Mouse (Mus musculus) cerebellum, adult 2 months (tissue): Measurements from ENCODE around the gene Caprin1. TPM values are rescaled to one million over a fixed set of nuclear protein-coding genes. Genes with fewer than 3 reads are reported as not detected.

Source experiments
- DNase-seq, 2 experiments: peaks; one replicate each; pipeline ENCODE4 v3.0.0; 2021
- H3K27ac ChIP-seq: fragments of 200-500 bp; 2 replicates; pipeline ENCODE4 v1.5.1; 2012; ENCODE audit warnings: low read length, control low read depth, inconsistent platforms; ENCODE audit not compliant: insufficient read depth
- H3K27me3 ChIP-seq: fragments of 200-500 bp; 2 replicates; pipeline ENCODE4 v1.6.1; 2012; ENCODE audit warnings: inconsistent platforms, mild to moderate bottlenecking, low read length, moderate library complexity; ENCODE audit not compliant: control insufficient read depth, insufficient read depth
- H3K4me1 ChIP-seq: fragments of 200-500 bp; 2 replicates; pipeline ENCODE4 v1.6.1; 2011; ENCODE audit warnings: low read length; ENCODE audit not compliant: control insufficient read depth, insufficient read depth
- H3K4me3 ChIP-seq: fragments of 200-500 bp; replicated peaks from 2 replicates; pipeline ENCODE3; 2011; ENCODE audit warnings: mild to moderate bottlenecking, low read depth, low read length, control low read depth; ENCODE audit not compliant: insufficient read depth
- CTCF ChIP-seq: fragments of 200-500 bp; IDR thresholded peaks from 2 replicates; pipeline ENCODE4 v1.5.1; 2011; ENCODE audit warnings: low read depth, mild to moderate bottlenecking, control low read depth, low read length, moderate library complexity, borderline replicate concordance; ENCODE audit not compliant: insufficient read depth
- POLR2A ChIP-seq: fragments of 200-500 bp; IDR thresholded peaks from 2 replicates; pipeline ENCODE4 v1.6.1; 2011; ENCODE audit warnings: low read length, control low read depth, borderline replicate concordance; ENCODE audit not compliant: insufficient read depth
- WGBS: fragments of 180-500 bp; shearing (Covaris S2); methylation state at CpG from one replicate; pipeline ENCODE4 v1.1.7; 2018; 5-methylcytosine and 5-hydroxymethylcytosine counted together
- polyA plus RNA-seq: library from polyadenylated mRNA; depleted of rRNA; stranded (reverse); fragments of >200 nt; gene quantifications from 2 replicates; pipeline ENCODE4 v1.2.3, GENCODE M21; 2012

Caprin1 gene
- polyA plus RNA-seq, 1 experiment, result 144 TPM

GRCm38 (mm10) chr2:103833816-103834445 is 36.5 kb upstream of the Caprin1 start:
- no peak overlapping the region for H3K27ac ChIP-seq
- DNase-seq, result no peak
- TF ChIP-seq CTCF (no peak), POLR2A (no peak)
- no peaks in the 10 kb centered on the region for H3K27me3 ChIP-seq
- H3K4me3 ChIP-seq, result no peak overlapping the region
- 67% methylated on average over 3 of the region's 3 CpGs for WGBS
- H3K4me1 ChIP-seq, result no peaks in the 10 kb centered on the region

GRCm38 (mm10) chr2:103832899-103833298 is 35.5 kb upstream of the Caprin1 start:
- WGBS, result 74% methylated on average over 5 of the region's 5 CpGs
- no peaks in the 10 kb centered on the region for H3K27me3 ChIP-seq
- TF ChIP-seq CTCF, result no peak
- no peak for TF ChIP-seq POLR2A
- H3K4me1 ChIP-seq, result no peaks in the 10 kb centered on the region
- no peak overlapping the region for H3K27ac ChIP-seq
- DNase-seq, result no peak
- no peak overlapping the region for H3K4me3 ChIP-seq

- no peak overlapping the region for H3K4me3 ChIP-seq
- no peaks in the 10 kb centered on the region for H3K27me3 ChIP-seq
- no peak overlapping the region for H3K27ac ChIP-seq
- no peak for TF ChIP-seq POLR2A
- TF ChIP-seq CTCF, result no peak
- DNase-seq, result no peak
- no peaks in the 10 kb centered on the region for H3K4me1 ChIP-seq
These were observed 31.5 kb upstream of the Caprin1 start for GRCm38 (mm10) chr2:103828900-103829299.

GRCm38 (mm10) chr2:103824916-103825315 is 27.5 kb upstream of the Caprin1 start:
- H3K27me3 ChIP-seq, result no peaks in the 10 kb centered on the region
- no peak for DNase-seq
- no peaks in the 10 kb centered on the region for H3K4me1 ChIP-seq
- H3K4me3 ChIP-seq, result no peak overlapping the region
- H3K27ac ChIP-seq, result no peak overlapping the region
- WGBS, result 92% methylated on average over 4 of the region's 4 CpGs
- no peak for TF ChIP-seq CTCF
- no peak for TF ChIP-seq POLR2A

GRCm38 (mm10) chr2:103822560-103822959 is 25.1 kb upstream of the Caprin1 start:
- no peak for DNase-seq
- 54% methylated on average over 7 of the region's 7 CpGs for whole genome bisulfite sequencing
- no peak overlapping the region for H3K4me3 ChIP-seq
- no peak overlapping the region for H3K27ac ChIP-seq
- H3K27me3 ChIP-seq, result no peaks in the 10 kb centered on the region
- TF ChIP-seq CTCF, result no peak
- no peak for TF ChIP-seq POLR2A
- no peaks in the 10 kb centered on the region for H3K4me1 ChIP-seq

GRCm38 (mm10) chr2:103817145-103817895 is 19.9 kb upstream of the Caprin1 start:
- WGBS, result 36% methylated on average over 6 of the region's 6 CpGs
- H3K27me3 ChIP-seq, result no peaks in the 10 kb centered on the region
- TF ChIP-seq POLR2A (no peak), CTCF (no peak)
- no peak for DNase-seq
- no peaks in the 10 kb centered on the region for H3K4me1 ChIP-seq
- no peak overlapping the region for H3K27ac ChIP-seq
- H3K4me3 ChIP-seq, result no peak overlapping the region

- no peak for DNase-seq
- no peak for TF ChIP-seq POLR2A
- TF ChIP-seq CTCF, result no peak
- 85% methylated on average over 3 of the region's 3 CpGs for WGBS
These were observed 18.5 kb upstream of the Caprin1 start for GRCm38 (mm10) chr2:103815976-103816375.

GRCm38 (mm10) chr2:103811465-103812191 is 14.2 kb upstream of the Caprin1 start:
- no peak for TF ChIP-seq POLR2A
- no peak for TF ChIP-seq CTCF
- H3K4me1 ChIP-seq, result no peaks in the 10 kb centered on the region
- H3K4me3 ChIP-seq, result no peak overlapping the region
- H3K27me3 ChIP-seq, result no peaks in the 10 kb centered on the region
- no peak overlapping the region for H3K27ac ChIP-seq
- 66% methylated on average over 5 of the region's 5 CpGs for WGBS
- DNase-seq, result no peak

More at GRCm38 (mm10) chr2:103815976-103816375, 18.5 kb upstream of the Caprin1 start:
- Histone ChIP-seq H3K4me1 (no peaks in the 10 kb centered on the region), H3K27me3 (no peaks in the 10 kb centered on the region), H3K4me3 (no peak overlapping the region), H3K27ac (no peak overlapping the region)
